Mouse (Mus musculus): ENCODE results near the gene Ing2. TPM values are rescaled to one million over a fixed set of nuclear protein-coding genes. Genes with fewer than 3 reads are reported as not detected.
A peak's percentile ranks its signal among the peaks of the same experiment; 100 is the strongest.

Ing2 gene
- polyA plus RNA-seq, 1 experiment from 2014 or later = 15.5 TPM

DNA sequence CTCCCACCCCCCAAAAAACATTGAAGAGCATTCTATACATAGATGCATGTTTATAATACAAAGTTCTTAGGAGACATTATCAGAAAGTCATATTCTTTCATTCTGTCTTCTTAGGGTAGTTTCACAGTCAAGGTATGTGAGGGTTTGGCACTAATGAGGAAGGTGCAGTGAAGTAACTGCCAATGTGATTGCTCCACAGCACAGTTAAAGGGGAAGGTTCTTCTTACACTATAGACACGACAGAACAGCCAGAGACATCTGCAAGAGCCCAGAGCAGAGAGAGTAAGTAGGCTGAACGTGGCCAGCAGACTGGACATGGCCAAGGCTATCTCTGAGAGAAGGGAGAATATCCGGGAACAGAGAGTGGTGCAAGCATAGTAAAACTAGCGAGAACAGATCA, 38.2 kb downstream of the Ing2 start:
- DNase-seq (ENCODE audit: low spot score) = no peak
- no peak overlapping the region for H3K9ac ChIP-seq (replicated peaks; ENCODE audit: low read depth)
- WGBS = 67% methylated on average over 4 of the region's 4 CpGs
- no peaks in the 10 kb centered on the region for H3K4me1 ChIP-seq (ENCODE audit: insufficient read depth, low read depth, low read length)
- TF ChIP-seq CTCF (IDR thresholded peaks at IDR 0.05) = no peak
- TF ChIP-seq EP300 (IDR thresholded peaks at IDR 0.05) = no peak
- no peak overlapping the region for H3K4me3 ChIP-seq (ENCODE audit: low read depth, low read length)
- no peak overlapping the region for H3K4me2 ChIP-seq (replicated peaks; ENCODE audit: low read depth, low read length)
- no peak overlapping the region for H3K27ac ChIP-seq (ENCODE audit: low read length)
- ATAC-seq = no peak
- H3K9me3 ChIP-seq (ENCODE audit: low read length) = no peaks in the 10 kb centered on the region
- no peaks in the 10 kb centered on the region for H3K27me3 ChIP-seq (replicated peaks; ENCODE audit: insufficient read depth, low read length)
- no peaks in the 10 kb centered on the region for H3K36me3 ChIP-seq (ENCODE audit: insufficient read depth, low read length)

DNA sequence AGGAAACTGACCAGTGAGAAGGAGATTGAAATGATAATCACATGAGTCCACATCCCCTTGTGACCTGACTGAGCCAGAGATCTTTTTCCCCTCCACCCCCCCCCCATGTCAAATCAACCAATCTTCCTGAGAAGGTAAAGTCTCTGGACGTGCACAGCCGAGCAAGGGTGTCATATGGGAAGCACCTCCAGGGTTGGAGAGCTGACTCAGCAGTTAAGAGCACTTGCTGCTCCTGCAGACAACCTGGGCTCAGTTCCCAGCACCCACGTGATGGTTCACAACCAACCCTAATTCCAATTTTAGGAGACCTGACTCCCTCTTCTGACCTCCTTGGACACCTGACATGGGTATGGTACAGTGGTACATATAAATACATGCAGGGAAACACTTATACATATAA, 39.3 kb downstream of the Ing2 start:
- 63% methylated on average over 3 of the region's 3 CpGs for WGBS
- ATAC-seq = no peak

DNA sequence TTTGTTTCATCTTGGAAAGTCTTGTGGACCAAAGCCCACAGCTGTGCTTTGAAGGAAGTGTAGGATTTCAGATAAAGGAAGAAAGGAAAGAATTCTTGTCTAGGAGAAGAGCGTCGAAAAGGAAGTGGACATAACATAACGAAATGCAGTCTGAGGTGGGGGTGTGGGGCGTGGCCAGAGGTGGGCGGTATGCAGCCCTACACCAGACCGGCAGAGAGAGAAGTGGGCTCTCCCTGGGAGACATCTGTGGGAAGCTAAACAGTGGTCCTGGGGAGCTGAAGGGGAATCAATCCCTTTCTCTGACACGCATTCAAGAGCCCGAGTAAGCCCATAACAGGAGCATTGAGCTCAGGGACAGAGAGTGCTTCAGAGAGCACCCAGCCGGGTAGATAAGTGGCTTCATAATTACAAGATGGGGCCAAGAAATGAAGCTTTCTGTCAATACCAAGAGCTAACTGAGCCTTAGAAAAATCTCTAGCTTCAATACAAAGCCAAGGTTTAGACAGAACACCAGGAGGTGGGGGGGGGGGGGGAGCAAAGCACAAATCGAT, 40.5 kb downstream of the Ing2 start:
- WGBS = 26% methylated on average over 10 of the region's 10 CpGs

More for the DNA sequence above, 39.3 kb downstream of the Ing2 start:
- H3K9me3 ChIP-seq (ENCODE audit: low read length) = no peaks in the 10 kb centered on the region
- no peaks in the 10 kb centered on the region for H3K4me1 ChIP-seq (ENCODE audit: insufficient read depth, low read depth, low read length)
- no peaks in the 10 kb centered on the region for H3K36me3 ChIP-seq (ENCODE audit: insufficient read depth, low read length)
- H3K9ac ChIP-seq (replicated peaks; ENCODE audit: low read depth) = no peak overlapping the region
- no peak for TF ChIP-seq CTCF (IDR thresholded peaks at IDR 0.05)
- TF ChIP-seq EP300 (IDR thresholded peaks at IDR 0.05) = no peak
- DNase-seq (ENCODE audit: low spot score) = no peak
- H3K4me3 ChIP-seq (ENCODE audit: low read depth, low read length) = no peak overlapping the region
- H3K27ac ChIP-seq (ENCODE audit: low read length) = no peak overlapping the region
- no peaks in the 10 kb centered on the region for H3K27me3 ChIP-seq (replicated peaks; ENCODE audit: insufficient read depth, low read length)
- no peak overlapping the region for H3K4me2 ChIP-seq (replicated peaks; ENCODE audit: low read depth, low read length)

DNA sequence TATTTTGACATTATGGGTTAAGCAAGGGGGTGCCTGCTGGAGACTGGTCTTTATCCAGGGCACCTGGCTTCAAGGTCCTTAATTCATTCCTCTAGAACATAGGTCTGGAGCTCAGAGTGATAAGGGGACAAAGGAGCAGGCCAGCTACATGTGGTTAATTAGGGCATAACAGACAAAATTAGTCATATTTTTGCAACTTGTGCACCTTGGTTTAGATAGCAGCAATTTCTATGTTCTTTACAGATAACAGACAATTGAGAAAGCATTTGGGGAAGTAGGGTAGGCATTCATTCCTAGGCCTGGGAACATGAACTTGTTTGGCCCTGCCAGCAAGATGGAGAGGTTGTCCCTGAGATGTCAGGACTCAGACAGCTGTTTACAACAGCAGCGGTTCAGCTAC, 54.2 kb downstream of the Ing2 start:
- Histone ChIP-seq H3K4me2 (replicated peaks; ENCODE audit: low read depth, low read length) (no peak overlapping the region), H3K27me3 (replicated peaks; ENCODE audit: insufficient read depth, low read length) (no peaks in the 10 kb centered on the region), H3K4me3 (ENCODE audit: low read depth, low read length) (no peak overlapping the region), H3K27ac (ENCODE audit: low read length) (no peak overlapping the region), H3K36me3 (ENCODE audit: insufficient read depth, low read length) (no peaks in the 10 kb centered on the region), H3K4me1 (ENCODE audit: insufficient read depth, low read depth, low read length) (no peaks in the 10 kb centered on the region), H3K9ac (replicated peaks; ENCODE audit: low read depth) (no peak overlapping the region), H3K9me3 (ENCODE audit: low read length) (no peaks in the 10 kb centered on the region)
- WGBS = 61% methylated on average over 1 of the region's 1 CpGs
- no peak for ATAC-seq
- no peak for DNase-seq (ENCODE audit: low spot score)
- TF ChIP-seq EP300 (IDR thresholded peaks at IDR 0.05) = no peak
- no peak for TF ChIP-seq CTCF (IDR thresholded peaks at IDR 0.05)

More for the DNA sequence above, 40.5 kb downstream of the Ing2 start:
- Histone ChIP-seq H3K36me3 (ENCODE audit: insufficient read depth, low read length) (no peaks in the 10 kb centered on the region), H3K4me2 (replicated peaks; ENCODE audit: low read depth, low read length) (peak overlapping the region; percentile 37), H3K9ac (replicated peaks; ENCODE audit: low read depth) (no peak overlapping the region), H3K27me3 (replicated peaks; ENCODE audit: insufficient read depth, low read length) (no peaks in the 10 kb centered on the region), H3K4me1 (ENCODE audit: insufficient read depth, low read depth, low read length) (no peaks in the 10 kb centered on the region), H3K27ac (ENCODE audit: low read length) (no peak overlapping the region), H3K4me3 (ENCODE audit: low read depth, low read length) (no peak overlapping the region), H3K9me3 (ENCODE audit: low read length) (no peaks in the 10 kb centered on the region)
- no peak for TF ChIP-seq EP300 (IDR thresholded peaks at IDR 0.05)
- no peak for TF ChIP-seq CTCF (IDR thresholded peaks at IDR 0.05)
- ATAC-seq (no peak), DNase-seq (ENCODE audit: low spot score) (no peak)

Other genes with a start within 250 kb of the Ing2 start
- 5.8 and 7.4 TPM in 2 replicates for gene Stox2, start 229.2 kb downstream of the Ing2 start, polyA plus RNA-seq (2015; fragmentation: Nextera tagmentation; extraction: Ambion mirVana)
- 17.8 and 18.0 TPM in 2 replicates for gene Trappc11, start 142.1 kb downstream of the Ing2 start, polyA plus RNA-seq (2015; fragmentation: Nextera tagmentation; extraction: Ambion mirVana)
- 27.2 and 31.1 TPM in 2 replicates for gene Rwdd4a, start 141.9 kb downstream of the Ing2 start, polyA plus RNA-seq (2015; fragmentation: Nextera tagmentation; extraction: Ambion mirVana)
- 22.1 and 23.0 TPM in 2 replicates for gene Cdkn2aip, start 38.4 kb upstream of the Ing2 start, polyA plus RNA-seq (2015; fragmentation: Nextera tagmentation; extraction: Ambion mirVana)
- gene Cldn24, start 146.6 kb upstream of the Ing2 start, polyA plus RNA-seq (2015; fragmentation: Nextera tagmentation; extraction: Ambion mirVana) = not detected in 2 replicates
- gene Cldn22, start 148.9 kb upstream of the Ing2 start, polyA plus RNA-seq (2015; fragmentation: Nextera tagmentation; extraction: Ambion mirVana) = not detected in 2 replicates

All from lung, postnatal 0 days (tissue).